Mouse (Mus musculus) liver, embryonic 14.5 days (tissue): ENCODE data around the gene Adgrg7. TPM values are rescaled to one million over a fixed set of nuclear protein-coding genes. Genes with fewer than 3 reads are reported as not detected.

Source experiments
- ATAC-seq: fragments of 200-750 bp; cut with Nextera tagmentation; 2 replicates; pipeline ENCODE4 v1.8.0; 2017; ENCODE audit warnings: moderate number of reproducible peaks, mild to moderate bottlenecking, moderate library complexity; ENCODE audit not compliant: insufficient read depth
- DNase-seq, 3 experiments: peaks; one replicate each; pipeline ENCODE4 v3.0.0-alpha.2; 2012 to 2013; ENCODE audit warnings: low read depth in 3 of 3, low spot score in 3 of 3
- H3K27ac ChIP-seq: fragments of 300-500 bp; sonication (generic); 2 replicates; pipeline ENCODE4 v1.5.1; 2014; ENCODE audit warnings: moderate library complexity, mild to moderate bottlenecking, control low read depth, inconsistent platforms
- H3K27me3 ChIP-seq: fragments of 300-500 bp; sonication (generic); 2 replicates; pipeline ENCODE4 v1.6.1; 2014; ENCODE audit warnings: mild to moderate bottlenecking, low read length, moderate library complexity; ENCODE audit not compliant: control insufficient read depth, insufficient read depth
- H3K36me3 ChIP-seq: fragments of 300-500 bp; sonication (generic); replicated peaks from 2 replicates; pipeline ENCODE4 v1.6.1; 2014; ENCODE audit warnings: low read depth; ENCODE audit not compliant: control insufficient read depth, insufficient read depth
- H3K4me1 ChIP-seq, 2 experiments: fragments of 200-500 bp in 1 of 2; fragments of 300-500 bp in 1 of 2; sonication (generic) in 1 of 2; replicated peaks; 2 replicates each; pipeline ENCODE4 v1.6.1; 2012 to 2014; ENCODE audit warnings: antibody characterized with exemption in 1 of 2, inconsistent platforms in 1 of 2, low read length in 1 of 2; ENCODE audit not compliant: control insufficient read depth in 2 of 2, insufficient read depth in 2 of 2
- H3K4me2 ChIP-seq: fragments of 300-500 bp; sonication (generic); 2 replicates; pipeline ENCODE4 v1.6.1; 2014; ENCODE audit warnings: low read depth, mild to moderate bottlenecking, control low read depth, moderate library complexity
- H3K4me3 ChIP-seq, 2 experiments: fragments of 200-500 bp in 1 of 2; fragments of 300-500 bp in 1 of 2; sonication (generic) in 1 of 2; 2 replicates each; pipeline ENCODE4 v1.5.1; 2012 to 2014; ENCODE audit warnings: low read depth in 2 of 2, low read length in 2 of 2, mild to moderate bottlenecking in 2 of 2, control low read depth in 1 of 2, inconsistent platforms in 1 of 2, moderate library complexity in 1 of 2; ENCODE audit not compliant: insufficient read depth in 1 of 2
- H3K9ac ChIP-seq: fragments of 300-500 bp; sonication (generic); replicated peaks from 2 replicates; pipeline ENCODE4 v1.6.1; 2014; ENCODE audit warnings: mild to moderate bottlenecking, control low read depth, moderate library complexity
- H3K9me3 ChIP-seq: fragments of 300-500 bp; sonication (generic); 2 replicates; pipeline ENCODE4 v1.6.1; 2016; ENCODE audit warnings: low read length, mixed read lengths; ENCODE audit not compliant: control insufficient read depth
- CTCF ChIP-seq: IDR thresholded peaks from 2 replicates; pipeline ENCODE4 v1.5.1; 2016; ENCODE audit warnings: antibody characterized with exemption, low read depth, control low read depth
- EP300 ChIP-seq: IDR thresholded peaks from 2 replicates; pipeline ENCODE4 v1.6.1; 2016; ENCODE audit warnings: antibody characterized with exemption, low read depth
- whole genome bisulfite sequencing: fragments of 180-500 bp; shearing (Covaris S2); extraction: QIAGEN DNeasy Blood & Tissue Kit; methylation state at CpG from one replicate; pipeline ENCODE4 v1.1.7; 2014; ENCODE audit not compliant: insufficient replicate concordance; 5-methylcytosine and 5-hydroxymethylcytosine counted together
- polyA plus RNA-seq, 2 experiments: library from polyadenylated mRNA; depleted of rRNA in 1 of 2; stranded (reverse) in 1 of 2; unstranded in 1 of 2; fragments of >200 nt; fragmentation: Nextera tagmentation in 1 of 2; extraction: Ambion mirVana in 1 of 2; gene quantifications; 2 replicates each; pipeline versions ENCODE4 v1.2.1 to v1.2.3; 2012 to 2014

Gene Adgrg7
- polyA plus RNA-seq, 2 experiments: 0.04 to 0.09 TPM

- H3K4me3 ChIP-seq: no peak overlapping the region
- no peaks in the 10 kb centered on the region for H3K9me3 ChIP-seq
- peaks cover 18 to 19% of the 10 kb centered on the region in 2 experiments for H3K4me1 ChIP-seq
- H3K27ac ChIP-seq: no peak overlapping the region
- DNase-seq: no peak
- TF ChIP-seq CTCF (no peak), EP300 (no peak)
- ATAC-seq: no peak
- H3K36me3 ChIP-seq: no peaks in the 10 kb centered on the region
- WGBS: 60% methylated on average over 4 of the region's 4 CpGs
- H3K4me2 ChIP-seq: no peak overlapping the region
- H3K9ac ChIP-seq: no peak overlapping the region
- H3K27me3 ChIP-seq: no peaks in the 10 kb centered on the region
Observed at GRCm38 (mm10) chr16:56722357-56722756, 73.3 kb downstream of the Adgrg7 start.

DNA sequence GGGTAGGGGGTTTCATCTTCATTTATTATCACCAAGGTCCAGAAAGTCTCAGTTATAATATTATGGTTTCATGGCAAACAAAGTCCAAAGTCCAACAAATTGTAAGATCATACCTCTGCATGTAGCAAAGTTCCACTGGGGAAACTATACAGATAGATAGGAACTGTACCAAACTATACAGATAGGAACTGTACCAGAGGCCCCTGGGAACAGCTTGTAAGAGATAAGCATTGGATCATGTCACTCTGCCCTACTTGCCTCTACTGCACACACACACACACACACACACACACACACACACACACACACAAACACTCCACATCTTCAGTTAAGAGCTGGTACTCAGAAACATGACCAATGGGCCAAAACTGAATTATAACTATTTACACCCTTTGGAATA is 76.6 kb downstream of the Adgrg7 start:
- Histone ChIP-seq H3K27ac (peak overlapping the region; percentile 87), H3K9me3 (no peaks in the 10 kb centered on the region), H3K9ac (peak overlapping the region; percentile 32), H3K4me1 (peaks cover 27 to 31% of the 10 kb centered on the region in 2 experiments), H3K4me2 (peak overlapping the region; percentile 73), H3K36me3 (no peaks in the 10 kb centered on the region; the same call in 1 of the 2 replicates), H3K4me3 (peak overlapping the region in 1 of 2 experiments; percentile 18; a peak in 1 of 4 replicates), H3K27me3 (no peaks in the 10 kb centered on the region)
- DNase-seq (peak; percentile 41 to 55 (median 49)), ATAC-seq (peak; percentile 62)
- TF ChIP-seq EP300 (peak; percentile 68), CTCF (no peak)

DNA sequence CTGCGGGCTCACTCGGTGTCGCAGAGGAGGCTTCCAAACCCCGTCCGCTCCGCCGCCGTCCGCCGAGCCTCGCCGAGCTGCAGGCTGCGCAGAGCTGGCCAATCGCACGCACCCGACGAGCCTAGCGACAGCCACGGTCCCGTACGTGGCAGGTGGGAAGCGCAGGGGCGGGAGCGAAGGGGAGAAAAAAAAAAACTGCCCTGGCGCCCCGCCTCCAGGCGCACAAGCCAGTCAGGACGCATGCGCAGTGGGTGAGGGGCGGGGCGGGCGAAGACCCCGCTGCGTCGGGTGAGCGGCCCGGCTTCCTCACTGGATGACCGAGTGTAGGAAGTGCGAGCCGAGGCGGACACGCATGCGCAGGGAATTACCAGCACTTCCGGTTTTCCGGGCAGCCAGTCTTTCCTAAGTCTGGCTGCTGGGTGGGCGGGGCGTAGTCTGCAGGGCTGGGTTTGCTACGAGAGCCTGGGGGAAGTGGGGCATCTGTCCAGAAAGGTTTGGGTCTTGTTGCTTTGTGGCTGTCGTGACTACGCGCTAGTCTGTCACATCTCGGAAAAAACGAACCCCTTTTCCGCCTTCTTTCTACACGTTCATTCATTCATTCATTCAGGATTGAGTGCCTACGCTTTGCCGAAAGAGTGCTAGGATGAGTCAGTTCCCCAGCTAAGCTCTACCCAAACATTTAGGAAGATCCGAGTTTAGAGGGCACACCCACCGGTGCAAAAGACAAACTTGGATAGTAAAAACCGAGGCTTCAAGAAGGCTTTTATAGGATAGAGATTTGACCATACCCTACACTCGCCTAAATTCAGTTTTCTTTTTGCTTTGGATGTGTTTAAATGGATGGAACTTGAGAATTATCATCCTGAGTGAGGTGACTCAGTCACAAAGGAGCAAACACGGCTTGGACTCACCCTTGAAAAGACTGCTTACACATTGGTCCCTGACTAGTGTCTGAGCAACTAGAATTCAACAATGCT is 78.1 kb downstream of the Adgrg7 start, which contains the start of gene Tfg:
Tfg (minus strand) TSS at position 227 of the 977 bp plus-strand sequence.
- ATAC-seq (peak; percentile 90), DNase-seq (peak; percentile 97 to 98 (median 97))
- peak within 1 kb of the TSS; percentile 73 for H3K4me2 ChIP-seq
- no peaks in the 10 kb centered on the region for H3K27me3 ChIP-seq
- peaks cover 3% of the 10 kb centered on the region; the same call in 1 of the 2 replicates for H3K36me3 ChIP-seq
- H3K9ac ChIP-seq: peak within 1 kb of the TSS; percentile 99
- under 1% methylated on average over 62 of the region's 62 CpGs for WGBS
- peaks cover 27 to 31% of the 10 kb centered on the region in 2 experiments for H3K4me1 ChIP-seq
- H3K27ac ChIP-seq: peak within 1 kb of the TSS; percentile 87
- H3K9me3 ChIP-seq: no peaks in the 10 kb centered on the region
- peak within 1 kb of the TSS; percentile 72 to 92 for H3K4me3 ChIP-seq
- TF ChIP-seq CTCF (no peak), EP300 (no peak)

- H3K4me3 ChIP-seq: peak overlapping the region; percentile 72 to 92
- H3K27me3 ChIP-seq: no peaks in the 10 kb centered on the region
- no peak for TF ChIP-seq CTCF
- peaks cover 27 to 29% of the 10 kb centered on the region in 2 experiments for H3K4me1 ChIP-seq
- H3K27ac ChIP-seq: peak overlapping the region; percentile 87
- peak in 1 of 3 experiments; percentile 42 for DNase-seq
- peak overlapping the region; percentile 73 for H3K4me2 ChIP-seq
- ATAC-seq: peak; percentile 49
- under 1% methylated on average over 34 of the region's 38 CpGs for WGBS
- peaks cover 10% of the 10 kb centered on the region for H3K36me3 ChIP-seq
- peak overlapping the region; percentile 99 for H3K9ac ChIP-seq
- H3K9me3 ChIP-seq: no peaks in the 10 kb centered on the region
Observed at GRCm38 (mm10) chr16:56716557-56717179, 79.0 kb downstream of the Adgrg7 start.

- Histone ChIP-seq H3K27ac (peak overlapping the region; percentile 87; the same call in 1 of the 2 replicates), H3K9ac (peak overlapping the region; percentile 99), H3K9me3 (no peaks in the 10 kb centered on the region), H3K4me2 (peak overlapping the region; percentile 73), H3K36me3 (peaks cover 16% of the 10 kb centered on the region), H3K27me3 (no peaks in the 10 kb centered on the region), H3K4me3 (peak overlapping the region; percentile 72 to 92), H3K4me1 (peaks cover 22 to 26% of the 10 kb centered on the region in 2 experiments)
- no peak for ATAC-seq
- no peak for DNase-seq
- WGBS: 15% methylated on average over 3 of the region's 3 CpGs
- TF ChIP-seq EP300: no peak
- no peak for TF ChIP-seq CTCF
Observed at GRCm38 (mm10) chr16:56715608-56716007, 80.0 kb downstream of the Adgrg7 start.
